Mouse (Mus musculus) E14TG2a.4 (cell line): ENCODE measurements around the gene Alg3.

ENCODE experiments used
- H3K27me3 ChIP-seq: 2 replicates; pipeline ENCODE4 v1.6.1; 2014; ENCODE audit warnings: low read length, control low read depth; ENCODE audit not compliant: insufficient read depth
- H3K36me3 ChIP-seq: 2 replicates; pipeline ENCODE4 v1.6.1; 2014; ENCODE audit warnings: low read length, control low read depth; ENCODE audit not compliant: insufficient read depth
- H3K4me1 ChIP-seq: replicated peaks from 2 replicates; pipeline ENCODE4 v1.6.1; 2014; ENCODE audit warnings: low read depth, low read length, control low read depth
- H3K4me3 ChIP-seq: replicated peaks from 2 replicates; pipeline ENCODE4 v1.5.1; 2014; ENCODE audit warnings: mild to moderate bottlenecking, low read length
- H3K9me3 ChIP-seq: 2 replicates; pipeline ENCODE4 v1.6.1; 2014; ENCODE audit warnings: low read length, control low read depth
- CTCF ChIP-seq: conservative IDR thresholded peaks from 2 replicates; pipeline ENCODE4 v1.5.1; 2014; ENCODE audit warnings: low read length
- NANOG ChIP-seq: IDR thresholded peaks from 2 replicates; pipeline ENCODE4 v1.6.1; 2014; ENCODE audit warnings: borderline replicate concordance, low read length, mixed read lengths
- POU5F1 ChIP-seq: IDR thresholded peaks from 2 replicates; pipeline ENCODE4 v1.6.1; 2014; ENCODE audit warnings: low read length, borderline replicate concordance

Alg3 gene

GRCm38 (mm10) chr16:20629731-20630634 lies 18.4 kb upstream of the Alg3 start, which contains the start of gene Ece2:
TSS of gene Ece2 (plus strand) at chr16:20629828.
- TF ChIP-seq NANOG (no peak), CTCF (no peak), POU5F1 (no peak)
- Histone ChIP-seq H3K4me3 (peak within 1 kb of the TSS; percentile 80), H3K36me3 (peaks cover 21% of the 10 kb centered on the region), H3K9me3 (no peaks in the 10 kb centered on the region), H3K27me3 (peaks cover 35% of the 10 kb centered on the region), H3K4me1 (peaks cover 28% of the 10 kb centered on the region)

- H3K4me1 ChIP-seq, result peaks cover 21% of the 10 kb centered on the region
- no peak for TF ChIP-seq POU5F1
Observed at GRCm38 (mm10) chr16:20628871-20629391, 17.4 kb upstream of the Alg3 start.

GRCm38 (mm10) chr16:20623211-20623610 lies 11.7 kb upstream of the Alg3 start:
- TF ChIP-seq NANOG (no peak), CTCF (no peak), POU5F1 (no peak)
- Histone ChIP-seq H3K27me3 (peaks cover 56% of the 10 kb centered on the region), H3K9me3 (no peaks in the 10 kb centered on the region), H3K4me3 (0 out of 2 replicates have a peak overlapping the region, but pooled peaks have one; percentile 89), H3K36me3 (peaks cover 8% of the 10 kb centered on the region), H3K4me1 (peaks cover 38% of the 10 kb centered on the region)

More at GRCm38 (mm10) chr16:20628871-20629391, 17.4 kb upstream of the Alg3 start:
- Histone ChIP-seq H3K36me3 (peaks cover 21% of the 10 kb centered on the region), H3K4me3 (no peak overlapping the region), H3K27me3 (peaks cover 38% of the 10 kb centered on the region), H3K9me3 (no peaks in the 10 kb centered on the region)

- TF ChIP-seq NANOG, result no peak
- no peak for TF ChIP-seq CTCF
- no peak for TF ChIP-seq POU5F1
- H3K4me1 ChIP-seq, result peaks cover 38% of the 10 kb centered on the region
- H3K27me3 ChIP-seq, result peaks cover 60% of the 10 kb centered on the region
- peaks cover 18% of the 10 kb centered on the region for H3K36me3 ChIP-seq
- H3K9me3 ChIP-seq, result no peaks in the 10 kb centered on the region
- H3K4me3 ChIP-seq, result peak overlapping the region; percentile 89
Observed at GRCm38 (mm10) chr16:20621991-20622685, 10.6 kb upstream of the Alg3 start.

- peak within 1 kb of the TSS; percentile 89 for H3K4me3 ChIP-seq
- TF ChIP-seq POU5F1 (no peak), CTCF (no peak), NANOG (no peak)
- H3K4me1 ChIP-seq, result peaks cover 34% of the 10 kb centered on the region
- H3K36me3 ChIP-seq, result peaks cover 22% of the 10 kb centered on the region
- no peaks in the 10 kb centered on the region for H3K9me3 ChIP-seq
- H3K27me3 ChIP-seq, result peaks cover 58% of the 10 kb centered on the region
Observed at GRCm38 (mm10) chr16:20621191-20621990, 9.9 kb upstream of the Alg3 start, which contains the start of gene Camk2n2. TSS of gene Camk2n2 (minus strand) at chr16:20621287.

- Histone ChIP-seq H3K4me3 (peak overlapping the region; percentile 89), H3K36me3 (peaks cover 28% of the 10 kb centered on the region), H3K4me1 (peaks cover 33% of the 10 kb centered on the region), H3K27me3 (peaks cover 58% of the 10 kb centered on the region), H3K9me3 (no peaks in the 10 kb centered on the region)
- TF ChIP-seq POU5F1 (no peak), CTCF (no peak), NANOG (no peak)
Observed at GRCm38 (mm10) chr16:20620751-20621190, 9.2 kb upstream of the Alg3 start.

- H3K4me1 ChIP-seq, result peaks cover 36% of the 10 kb centered on the region
- peaks cover 58% of the 10 kb centered on the region for H3K27me3 ChIP-seq
- H3K36me3 ChIP-seq, result peaks cover 28% of the 10 kb centered on the region
- H3K9me3 ChIP-seq, result no peaks in the 10 kb centered on the region
- TF ChIP-seq POU5F1, result no peak
- no peak for TF ChIP-seq CTCF
- TF ChIP-seq NANOG, result no peak
- peak overlapping the region; percentile 89 for H3K4me3 ChIP-seq
Observed at GRCm38 (mm10) chr16:20620399-20620735, 8.8 kb upstream of the Alg3 start.
